Mouse (Mus musculus) olfactory bulb, adult 2 months (tissue): ENCODE results near the gene Donson. TPM values are rescaled to one million over a fixed set of nuclear protein-coding genes. Genes with fewer than 3 reads are reported as not detected.
A peak's percentile ranks its signal among the peaks of the same experiment; 100 is the strongest.
"Not testable (repeated sequence)": the region's sequence is repeated elsewhere in the genome, so short reads cannot be mapped to it uniquely, and the experiment has no call there.

Experiments used
- H3K27ac ChIP-seq: fragments of 200-500 bp; 2 replicates; pipeline ENCODE4 v1.5.1; 2012; ENCODE audit warnings: low read depth, low read length; ENCODE audit not compliant: insufficient read depth
- H3K4me1 ChIP-seq: fragments of 200-500 bp; 2 replicates; pipeline ENCODE4 v1.6.1; 2012; ENCODE audit warnings: low read length; ENCODE audit not compliant: control insufficient read depth, insufficient read depth
- H3K4me3 ChIP-seq: fragments of 200-500 bp; 2 replicates; pipeline ENCODE4 v1.5.1; 2012; ENCODE audit warnings: mild to moderate bottlenecking, low read depth, low read length, moderate library complexity; ENCODE audit not compliant: insufficient read depth
- CTCF ChIP-seq: fragments of 200-500 bp; IDR thresholded peaks from 2 replicates; pipeline ENCODE4 v1.5.1; 2012; ENCODE audit warnings: low read depth, mild to moderate bottlenecking, low read length, moderate library complexity; ENCODE audit not compliant: insufficient read depth
- POLR2A ChIP-seq: fragments of 200-500 bp; IDR thresholded peaks from 2 replicates; pipeline ENCODE4 v1.6.1; 2012; ENCODE audit warnings: mild to moderate bottlenecking, low read depth, low read length, moderate library complexity; ENCODE audit not compliant: insufficient read depth
- WGBS: fragments of 180-500 bp; shearing (Covaris S2); methylation state at CpG from one replicate; pipeline ENCODE4 v1.1.7; 2018; 5-methylcytosine and 5-hydroxymethylcytosine counted together
- polyA plus RNA-seq: library from polyadenylated mRNA; stranded (reverse); fragments of >200 nt; gene quantifications from 2 replicates; pipeline ENCODE4 v1.2.4, GENCODE M21; 2012; ENCODE audit warnings: low replicate concordance; ENCODE audit not compliant: missing spikeins, insufficient read depth, insufficient read length

Gene Donson
- polyA plus RNA-seq, 1 experiment, result not detected

- Histone ChIP-seq H3K27ac (peak within 1 kb of the TSS; percentile 97), H3K4me3 (peak within 1 kb of the TSS; percentile 83), H3K4me1 (peaks cover 6% of the 10 kb centered on the region; the same call in 1 of the 2 replicates)
- under 1% methylated on average over 70 of the region's 70 CpGs for WGBS
- TF ChIP-seq CTCF, result no peak
- peak; percentile 80 for TF ChIP-seq POLR2A
These were observed 40.9 kb downstream of the Donson start, which contains the start of gene Son for GRCm38 (mm10) chr16:91647461-91648219. TSS of gene Son (plus strand) at chr16:91647506.

GRCm38 (mm10) chr16:91646681-91647419 is 41.7 kb downstream of the Donson start, which contains the start of gene Gart:
TSS of gene Gart (minus strand) at chr16:91646952.
- H3K4me1 ChIP-seq, result peaks cover under 1% of the 10 kb centered on the region; the same call in 1 of the 2 replicates
- TF ChIP-seq POLR2A (peak; percentile 84), CTCF (no peak)
- peak within 1 kb of the TSS; percentile 83 for H3K4me3 ChIP-seq
- WGBS, result under 1% methylated on average over 59 of the region's 59 CpGs
- peak within 1 kb of the TSS; percentile 97 for H3K27ac ChIP-seq

DNA sequence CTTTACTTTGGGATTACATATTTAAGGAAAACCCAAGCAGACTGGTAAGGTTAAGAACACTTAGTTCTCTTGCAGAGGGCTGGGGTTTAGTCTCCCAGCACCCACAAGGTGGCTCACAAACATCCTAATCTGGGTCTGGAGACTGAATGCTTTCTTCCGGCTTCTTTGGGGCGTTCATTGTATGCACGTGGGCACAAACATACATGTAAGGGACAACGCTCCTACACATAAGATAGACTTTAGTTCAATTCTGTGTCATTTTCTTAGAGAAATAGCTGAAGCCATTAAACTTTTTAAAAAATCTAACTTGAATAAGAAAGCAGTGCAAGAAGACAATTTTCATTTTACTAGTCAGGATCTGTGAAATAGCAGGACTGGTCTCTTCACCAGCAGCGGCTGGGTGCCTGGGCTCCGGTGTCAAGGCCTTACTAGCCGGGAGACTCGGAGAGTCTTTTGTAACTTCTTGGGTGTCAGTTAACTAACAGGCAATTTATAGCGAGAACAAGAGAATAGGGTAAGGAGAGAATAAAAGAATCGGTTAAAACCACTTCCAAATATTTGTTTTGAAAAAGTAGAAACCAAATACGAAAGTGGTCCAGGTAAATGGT is 42.5 kb downstream of the Donson start:
- no peak for TF ChIP-seq CTCF
- TF ChIP-seq POLR2A, result no peak
- Histone ChIP-seq H3K4me1 (no peaks in the 10 kb centered on the region), H3K27ac (no peak overlapping the region), H3K4me3 (peak overlapping the region; percentile 75)
- WGBS, result 6% methylated on average over 11 of the region's 11 CpGs

- not testable (repeated sequence) for H3K27ac ChIP-seq, H3K4me1 ChIP-seq, H3K4me3 ChIP-seq
- WGBS, result 91% methylated on average over 1 of the region's 2 CpGs
These were observed 43.1 kb downstream of the Donson start for GRCm38 (mm10) chr16:91645420-91645819.

GRCm38 (mm10) chr16:91644901-91645300 is 43.7 kb downstream of the Donson start:
- no peak overlapping the region for H3K4me3 ChIP-seq
- no peak overlapping the region for H3K27ac ChIP-seq
- TF ChIP-seq CTCF (no peak), POLR2A (no peak)
- 86% methylated on average over 2 of the region's 2 CpGs for WGBS
- H3K4me1 ChIP-seq, result no peaks in the 10 kb centered on the region

DNA sequence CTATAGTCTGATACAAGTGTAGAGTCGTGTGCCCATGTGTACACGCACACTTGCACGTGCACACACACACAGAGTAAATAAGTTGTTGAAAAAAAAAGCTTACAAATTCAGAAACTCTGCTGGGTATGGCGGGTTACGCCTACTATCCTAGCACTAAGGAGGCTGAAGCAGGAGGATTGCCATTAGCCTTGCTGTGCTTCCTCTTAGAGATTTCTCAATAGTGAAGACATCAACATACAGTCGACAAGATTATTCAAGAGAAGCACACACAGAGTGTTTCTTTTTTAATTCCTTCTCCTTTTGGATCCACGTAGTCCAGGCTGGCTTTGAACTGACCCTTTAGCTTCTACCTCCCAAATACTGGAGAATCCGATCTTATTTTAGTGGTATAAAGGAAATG is 48.4 kb downstream of the Donson start:
- 97% methylated on average over 8 of the region's 8 CpGs for WGBS
- no peak for TF ChIP-seq CTCF
- no peak for TF ChIP-seq POLR2A
- Histone ChIP-seq H3K4me3 (no peak overlapping the region), H3K27ac (no peak overlapping the region), H3K4me1 (no peaks in the 10 kb centered on the region)

GRCm38 (mm10) chr16:91639636-91640035 is 48.9 kb downstream of the Donson start:
- WGBS, result 88% methylated on average over 2 of the region's 2 CpGs
- Histone ChIP-seq H3K4me1 (no peaks in the 10 kb centered on the region), H3K4me3 (no peak overlapping the region), H3K27ac (no peak overlapping the region)
- TF ChIP-seq CTCF (no peak), POLR2A (no peak)

DNA sequence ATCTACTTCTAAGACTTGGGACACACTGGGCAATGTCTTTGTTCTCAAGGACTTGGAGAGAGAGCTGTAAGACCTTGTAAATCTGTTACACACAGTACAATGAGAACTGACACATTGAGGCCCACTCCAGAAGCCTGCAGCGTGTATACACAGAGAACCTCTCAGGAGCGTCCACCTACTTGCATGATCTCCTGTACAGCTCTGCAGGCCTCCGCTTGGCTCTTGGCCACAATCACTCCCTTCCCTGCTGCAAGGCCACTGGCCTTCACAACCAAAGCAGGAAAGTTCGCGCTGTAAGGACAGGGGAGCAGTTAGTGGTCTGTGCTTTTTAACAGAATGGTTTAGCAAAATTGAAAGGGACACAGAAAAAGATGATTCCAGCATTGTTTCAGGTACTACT is 49.4 kb downstream of the Donson start:
- Histone ChIP-seq H3K4me3 (no peak overlapping the region), H3K27ac (no peak overlapping the region), H3K4me1 (no peaks in the 10 kb centered on the region)
- TF ChIP-seq CTCF (no peak), POLR2A (no peak)
- WGBS, result 89% methylated on average over 5 of the region's 5 CpGs

DNA sequence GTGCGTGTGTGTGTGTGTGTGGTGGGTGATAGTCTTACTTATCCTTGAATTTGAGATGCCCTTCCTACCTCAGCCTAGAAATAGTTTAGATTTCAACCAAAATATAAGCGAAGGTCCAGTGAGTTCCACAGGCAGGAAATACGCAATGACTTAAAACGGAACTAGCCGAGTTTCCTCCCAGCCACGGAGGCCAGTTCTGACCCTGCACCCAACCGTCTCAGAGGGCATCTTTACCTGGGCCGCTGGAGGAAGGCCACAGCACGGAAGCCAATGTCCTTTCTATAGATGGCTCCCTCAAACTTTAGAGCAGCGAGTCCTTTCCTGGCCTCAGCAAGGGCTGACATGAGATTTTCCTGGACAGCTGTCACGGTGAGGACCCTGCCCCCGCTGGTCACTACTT is 54.9 kb downstream of the Donson start:
- TF ChIP-seq CTCF (no peak), POLR2A (no peak)
- no peaks in the 10 kb centered on the region for H3K4me1 ChIP-seq
- H3K27ac ChIP-seq, result no peak overlapping the region
- no peak overlapping the region for H3K4me3 ChIP-seq
- 92% methylated on average over 12 of the region's 12 CpGs for WGBS
